Mouse (Mus musculus) adrenal gland, postnatal 36 days (tissue): Measurements from ENCODE around the gene Taldo1. TPM values are rescaled to one million over a fixed set of nuclear protein-coding genes. Genes with fewer than 3 reads are reported as not detected.
A peak's percentile ranks its signal among the peaks of the same experiment; 100 is the strongest.

ENCODE experiments used
- DNase-seq, 2 experiments: peaks; one replicate each; pipeline ENCODE4 v3.0.0; 2021; ENCODE audit warnings: mixed read lengths in 1 of 2
- long read RNA-seq, 2 experiments: library from polyadenylated mRNA; stranded (forward); transcript quantifications; one replicate each; pipeline ENCODE4 v2.0.0; 2021; ENCODE audit warnings: borderline sequencing depth in 2 of 2
- total RNA-seq, 2 experiments: library from RNA; stranded (reverse); gene quantifications; 2 replicates each; pipeline ENCODE4 v1.2.3; 2021

The Taldo1 gene
- 100 to 1,000 TPM; 707 to 724 TPM for total RNA-seq
- long read RNA-seq, experiment 1, transcript Taldo1-201 (8 exons, 1,229 nt): major isoform, 1,285 of 1,406 reads
- long read RNA-seq, experiment 1, partial matches to known transcripts: 73 of 1,406 reads
- long read RNA-seq, experiment 1, other reads (novel, unspliced or antisense): 45 of 1,406 reads
- long read RNA-seq, experiment 2, transcript Taldo1-201 (8 exons, 1,229 nt): major isoform, 514 of 557 reads
- long read RNA-seq, experiment 2, partial matches to known transcripts: 25 of 557 reads
- long read RNA-seq, experiment 2, other reads (novel, unspliced or antisense): 17 of 557 reads

- DNase-seq: peak; percentile 98 to 99
Measured at GRCm38 (mm10) chr7:141391625-141392551, at the start of gene Taldo1. Taldo1 (plus strand) TSS chr7:141392199.

GRCm38 (mm10) chr7:141343230-141343629 is 48.8 kb upstream of the Taldo1 start:
- no peak for DNase-seq

GRCm38 (mm10) chr7:141343696-141344095 is 48.3 kb upstream of the Taldo1 start:
- DNase-seq: no peak

- no peak for DNase-seq
Measured at GRCm38 (mm10) chr7:141344787-141345186, 47.2 kb upstream of the Taldo1 start.

- DNase-seq: no peak
Measured at GRCm38 (mm10) chr7:141351061-141351460, 40.9 kb upstream of the Taldo1 start.

DNA sequence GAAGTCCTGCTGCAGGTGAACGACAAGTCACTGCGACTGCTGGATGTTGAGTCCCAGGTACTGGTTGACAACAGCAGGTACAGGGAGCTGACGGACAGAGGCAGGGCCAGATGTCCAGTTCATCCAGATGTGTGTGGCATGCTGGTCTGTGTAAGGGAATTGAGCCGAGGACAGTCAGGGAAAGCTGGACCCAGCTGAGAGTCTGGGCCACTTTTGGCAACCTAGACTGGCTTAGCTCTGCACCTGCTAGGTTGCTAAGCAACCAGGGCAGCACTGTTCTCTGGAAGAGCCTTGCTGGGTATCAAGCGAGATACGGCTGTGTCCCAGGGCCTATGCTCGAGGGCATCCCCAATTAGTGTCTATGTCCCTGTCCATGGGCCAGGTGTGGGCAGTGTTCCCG is 36.9 kb upstream of the Taldo1 start:
- DNase-seq: no peak

DNA sequence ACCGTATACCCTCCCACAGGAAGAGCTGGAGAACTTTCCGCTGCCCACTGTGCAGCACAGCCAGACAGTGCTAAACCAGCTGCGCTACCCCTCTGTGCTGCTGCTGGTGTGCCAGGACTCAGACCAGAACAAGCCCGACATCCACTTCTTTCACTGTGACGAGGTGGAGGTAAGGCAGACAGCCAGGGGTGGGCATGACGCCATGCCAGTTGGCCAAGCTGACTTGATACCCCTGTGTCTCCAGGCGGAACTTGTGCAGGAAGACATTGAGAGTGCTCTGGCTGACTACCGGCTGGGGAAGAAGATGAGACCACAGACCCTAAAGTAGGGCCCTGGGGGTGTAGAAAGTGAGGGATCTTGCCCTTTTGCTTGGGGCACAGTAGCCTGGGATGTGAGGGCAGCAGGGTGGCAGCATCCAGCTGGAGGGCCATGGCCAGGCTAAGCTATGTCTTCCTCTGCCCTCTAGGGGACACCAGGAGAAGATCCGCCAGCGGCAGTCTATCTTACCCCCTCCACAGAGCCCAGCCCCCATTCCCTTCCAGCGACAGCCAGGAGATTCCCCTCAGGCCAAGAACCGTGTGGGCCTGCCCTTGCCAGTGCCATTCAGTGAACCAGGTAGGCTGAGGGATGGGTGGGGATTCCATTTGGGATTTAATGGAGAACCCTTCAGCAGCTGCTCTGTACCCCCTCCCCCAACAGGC is 36.2 kb upstream of the Taldo1 start:
- DNase-seq: peak; percentile 30 to 38

- no peak for DNase-seq
Measured at GRCm38 (mm10) chr7:141356971-141357370, 35.0 kb upstream of the Taldo1 start.

DNA sequence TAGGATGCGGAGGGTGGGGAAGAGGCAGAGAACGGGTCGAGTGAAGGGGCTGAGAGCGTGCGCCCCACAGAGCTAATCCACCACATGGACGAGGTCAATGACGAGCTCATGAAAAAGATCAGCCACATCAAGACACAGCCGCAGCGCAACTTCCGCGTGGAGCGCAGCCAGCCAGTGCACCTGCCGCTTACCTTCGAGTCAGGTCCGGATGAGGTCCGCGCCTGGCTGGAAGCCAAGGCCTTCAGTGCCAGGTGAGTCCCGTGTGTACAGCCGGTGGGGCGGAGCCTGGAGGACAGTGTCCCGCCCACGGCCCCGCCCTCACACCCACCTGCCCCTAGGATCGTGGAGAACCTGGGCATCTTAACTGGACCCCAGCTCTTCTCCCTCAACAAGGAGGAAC is 30.5 kb upstream of the Taldo1 start:
- DNase-seq: no peak

DNA sequence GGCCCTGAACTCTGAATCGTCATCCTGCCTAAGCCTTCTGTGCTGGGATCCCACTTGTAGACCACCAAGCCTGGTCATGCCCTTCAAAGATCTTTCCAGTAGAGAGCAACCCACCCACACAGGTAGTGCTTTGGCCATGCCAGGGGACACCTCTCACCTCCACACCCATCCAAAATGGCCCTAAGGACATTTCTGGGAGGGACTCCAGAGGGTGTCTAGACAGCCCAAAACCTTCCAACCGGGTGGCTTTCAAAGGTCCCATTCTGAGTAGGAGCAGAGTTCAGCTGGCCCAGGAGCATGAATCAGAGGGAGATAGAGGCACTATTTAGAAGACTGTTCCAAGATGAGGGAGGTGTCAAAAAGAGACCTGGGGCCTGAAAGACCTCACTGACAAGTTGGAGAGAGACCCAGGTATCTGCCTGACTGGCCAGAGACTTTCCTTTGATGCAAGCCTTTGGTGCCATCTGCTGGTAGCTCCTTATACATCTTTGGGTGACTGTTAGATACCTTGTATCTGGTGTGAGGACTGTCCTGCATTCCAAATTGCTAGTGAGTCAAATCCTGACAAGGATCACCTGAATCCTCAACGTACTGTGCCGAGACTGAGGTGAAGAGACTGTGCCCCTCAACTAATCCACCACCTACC is 28.8 kb upstream of the Taldo1 start:
- DNase-seq: peak; percentile 65 to 84

GRCm38 (mm10) chr7:141363752-141364125 is 28.3 kb upstream of the Taldo1 start:
- DNase-seq: no peak

- DNase-seq: no peak
Measured at GRCm38 (mm10) chr7:141364349-141365048, 27.5 kb upstream of the Taldo1 start.

DNA sequence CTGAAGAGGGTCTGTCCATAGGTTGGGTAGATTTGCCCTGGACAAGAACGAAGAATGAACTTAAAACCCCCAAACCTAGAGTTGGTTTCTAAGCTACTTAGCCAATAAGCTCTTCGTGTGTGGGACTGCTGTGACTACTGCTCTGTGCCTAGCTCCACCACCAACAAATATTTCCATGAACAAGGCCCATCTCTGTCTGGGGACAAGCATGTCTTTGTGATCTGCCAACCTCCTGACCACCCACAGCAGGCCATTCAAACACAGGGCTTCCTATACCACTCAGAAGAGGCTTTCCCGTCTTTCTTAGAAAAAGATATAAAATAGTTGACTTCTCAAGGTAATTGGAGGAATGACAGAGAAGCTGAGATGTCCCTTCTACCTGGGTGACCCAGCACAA is 27.0 kb upstream of the Taldo1 start:
- no peak for DNase-seq

DNA sequence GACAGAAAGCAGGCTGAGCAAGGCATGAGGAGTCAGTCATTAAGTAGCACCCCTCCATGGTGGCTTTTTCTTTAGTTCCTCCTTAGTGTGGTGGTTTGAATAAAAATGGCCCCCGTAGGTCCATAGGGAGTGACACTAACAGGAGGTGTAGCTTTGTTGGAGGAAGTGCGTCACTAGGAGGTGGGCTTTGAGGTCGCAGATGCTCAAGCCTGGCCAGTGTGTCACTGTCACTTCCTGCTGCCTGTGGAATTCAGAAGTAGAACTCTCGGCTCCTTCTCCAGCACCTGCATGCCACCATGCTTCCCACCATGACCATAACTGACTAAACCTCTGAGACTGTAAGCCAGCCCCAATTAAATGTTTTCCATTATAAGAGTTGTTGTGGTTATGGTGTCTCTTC is 24.6 kb upstream of the Taldo1 start:
- DNase-seq: no peak

GRCm38 (mm10) chr7:141369918-141370317 is 22.1 kb upstream of the Taldo1 start:
- DNase-seq: no peak

GRCm38 (mm10) chr7:141371942-141372595 is 19.9 kb upstream of the Taldo1 start:
- peak; percentile 66 to 69 for DNase-seq

GRCm38 (mm10) chr7:141373611-141374010 is 18.4 kb upstream of the Taldo1 start:
- DNase-seq: peak; percentile 24 to 43

DNA sequence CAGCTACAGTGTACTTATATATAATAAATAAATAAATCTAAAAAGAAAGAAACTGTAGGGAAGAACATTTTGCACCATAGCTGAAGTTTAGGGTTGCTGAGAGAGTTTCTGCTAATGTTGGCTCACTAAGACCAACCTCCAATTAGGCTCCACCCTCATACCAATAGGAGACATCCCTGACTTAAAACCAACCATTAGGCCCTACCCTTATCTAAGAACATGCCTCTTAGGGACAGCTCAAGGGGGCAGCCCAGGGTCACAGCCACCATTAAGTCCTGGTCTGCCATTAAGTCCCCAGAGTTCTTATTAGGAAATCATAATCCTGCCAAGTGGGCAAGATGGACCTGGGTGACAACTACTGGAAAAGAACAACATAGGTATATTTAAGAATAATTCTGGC is 17.6 kb upstream of the Taldo1 start:
- DNase-seq: no peak

GRCm38 (mm10) chr7:141379584-141379983 is 12.4 kb upstream of the Taldo1 start:
- DNase-seq: peak in 1 of 2 experiments; percentile 25

- no peak for DNase-seq
Measured at GRCm38 (mm10) chr7:141381068-141381835, 10.7 kb upstream of the Taldo1 start.
